Mouse (Mus musculus) MEL (cell line): ENCODE data around the gene Schip1.

Experiments used
- CTCF ChIP-seq, 3 experiments: IDR thresholded peaks in 2 of 3; conservative IDR thresholded peaks in 1 of 3; 2 replicates each; pipeline ENCODE4 v1.5.1; 2011 to 2012; ENCODE audit warnings: low read length in 3 of 3, low read depth in 2 of 3, mild to moderate bottlenecking in 2 of 3, improper control_type of control experiment in 1 of 3, inconsistent platforms in 1 of 3, mixed read lengths in 1 of 3, moderate library complexity in 1 of 3; ENCODE audit not compliant: control insufficient read depth in 1 of 3, insufficient read depth in 1 of 3, poor library complexity in 1 of 3, severe bottlenecking in 1 of 3
- GATA1 ChIP-seq: IDR thresholded peaks from 2 replicates; pipeline ENCODE4 v1.6.1; 2011; ENCODE audit warnings: low read depth, low read length, improper control_type of control experiment
- MYB ChIP-seq: IDR thresholded peaks from 2 replicates; pipeline ENCODE4 v1.6.1; 2011; ENCODE audit warnings: mild to moderate bottlenecking, low read depth, low read length, improper control_type of control experiment
- POLR2A ChIP-seq, 2 experiments: IDR thresholded peaks; 2 replicates each; pipeline ENCODE4 v1.6.1; 2011 to 2012; ENCODE audit warnings: low read length in 2 of 2, mild to moderate bottlenecking in 2 of 2, control low read depth in 1 of 2, improper control_type of control experiment in 1 of 2, low read depth in 1 of 2, moderate library complexity in 1 of 2; ENCODE audit not compliant: control insufficient read depth in 1 of 2, insufficient read depth in 1 of 2, poor library complexity in 1 of 2
- POLR2AphosphoS2 ChIP-seq: IDR thresholded peaks from 2 replicates; pipeline ENCODE4 v1.6.1; 2011; ENCODE audit warnings: low read length, improper control_type of control experiment
- RCOR1 ChIP-seq: IDR thresholded peaks from 2 replicates; pipeline ENCODE4 v1.6.1; 2012; ENCODE audit warnings: low read depth, mild to moderate bottlenecking, inconsistent platforms, low read length, improper control_type of control experiment
- ZC3H11A ChIP-seq: IDR thresholded peaks from 2 replicates; pipeline ENCODE4 v1.6.1; 2012; ENCODE audit warnings: low read depth, mild to moderate bottlenecking, inconsistent platforms, low read length, improper control_type of control experiment

DNA sequence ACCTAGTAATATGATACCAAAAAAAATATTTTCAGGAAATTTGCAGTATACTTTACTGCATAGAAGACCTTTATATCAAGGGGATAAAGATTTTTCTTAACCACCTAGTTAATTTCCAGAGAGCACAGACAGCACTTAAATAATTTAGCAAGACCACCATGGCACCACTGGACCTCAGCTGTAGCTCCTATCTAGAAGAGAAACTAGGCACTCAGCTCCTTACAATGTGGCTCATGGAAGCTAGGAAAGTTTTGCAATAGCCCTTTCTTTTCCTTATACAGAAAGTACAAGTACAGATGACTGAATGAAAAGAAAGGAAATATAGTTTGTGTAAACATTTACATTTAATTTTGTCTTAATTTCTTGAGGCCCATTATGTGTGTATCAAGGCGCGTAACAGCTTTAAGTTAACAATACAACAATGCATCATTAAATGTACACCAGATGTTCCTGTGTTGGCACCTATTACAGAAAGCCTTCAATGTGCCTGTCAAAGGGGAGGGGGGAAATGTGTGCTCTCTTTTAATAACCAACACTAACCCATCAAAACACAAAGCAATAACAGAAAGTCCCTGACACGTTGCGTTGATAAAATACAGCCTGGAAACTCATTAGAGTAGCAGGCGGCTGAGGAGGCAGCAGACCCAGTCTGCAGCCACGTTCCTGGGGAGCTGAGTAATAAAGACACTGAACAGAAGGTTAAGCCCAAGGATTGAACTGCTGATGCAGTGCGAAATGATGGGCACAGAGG is 218.4 kb downstream of the Schip1 start:
- TF ChIP-seq MYB (no peak), GATA1 (no peak), RCOR1 (no peak), POLR2AphosphoS2 (no peak), CTCF (IDR thresholded peaks at IDR 0.05 in 2 of 3, conservative IDR thresholded peaks at IDR 0.05 in 1 of 3; ENCODE audit: control insufficient read depth in 1 of 3, insufficient read depth in 1 of 3, low read depth in 2 of 3, low read length in 3 of 3, poor library complexity in 1 of 3, severe bottlenecking in 1 of 3) (no peak), POLR2A (IDR thresholded peaks at IDR 0.05; ENCODE audit: control insufficient read depth in 1 of 2, insufficient read depth in 1 of 2, low read depth in 1 of 2, low read length in 2 of 2, poor library complexity in 1 of 2) (no peak), ZC3H11A (no peak)
